Mouse (Mus musculus) midbrain, embryonic 13.5 days (tissue): ENCODE results near the gene 5330417C22Rik. TPM values are rescaled to one million over a fixed set of nuclear protein-coding genes. Genes with fewer than 3 reads are reported as not detected.
"Not testable (repeated sequence)": the region's sequence is repeated elsewhere in the genome, so short reads cannot be mapped to it uniquely, and the experiment has no call there.

Experiments
- ATAC-seq: fragments of 200-750 bp; cut with Nextera tagmentation; 2 replicates; pipeline ENCODE4 v1.8.0; 2017; ENCODE audit warnings: mild to moderate bottlenecking, moderate TSS enrichment, moderate library complexity
- H3K27ac ChIP-seq: fragments of 300-500 bp; sonication (generic); 2 replicates; pipeline ENCODE4 v1.5.1; 2015; ENCODE audit warnings: inconsistent platforms, mild to moderate bottlenecking, moderate library complexity
- H3K27me3 ChIP-seq: fragments of 300-500 bp; sonication (generic); 2 replicates; pipeline ENCODE4 v1.6.1; 2015; ENCODE audit warnings: mild to moderate bottlenecking, inconsistent platforms
- H3K36me3 ChIP-seq: fragments of 300-500 bp; sonication (generic); 2 replicates; pipeline ENCODE4 v1.6.1; 2015; ENCODE audit warnings: mild to moderate bottlenecking, inconsistent platforms
- H3K4me1 ChIP-seq: fragments of 300-500 bp; sonication (generic); replicated peaks from 2 replicates; pipeline ENCODE4 v1.6.1; 2015; ENCODE audit warnings: inconsistent platforms
- H3K4me2 ChIP-seq: fragments of 300-500 bp; sonication (generic); replicated peaks from 2 replicates; pipeline ENCODE4 v1.6.1; 2015; ENCODE audit warnings: moderate library complexity, mild to moderate bottlenecking, inconsistent platforms
- H3K4me3 ChIP-seq: fragments of 300-500 bp; sonication (generic); replicated peaks from 2 replicates; pipeline ENCODE4 v1.5.1; 2015; ENCODE audit warnings: mild to moderate bottlenecking, inconsistent platforms
- H3K9ac ChIP-seq: fragments of 300-500 bp; sonication (generic); replicated peaks from 2 replicates; pipeline ENCODE4 v1.6.1; 2015; ENCODE audit warnings: mild to moderate bottlenecking, inconsistent platforms
- H3K9me3 ChIP-seq: fragments of 300-500 bp; sonication (generic); 2 replicates; pipeline ENCODE4 v1.6.1; 2016; ENCODE audit warnings: mild to moderate bottlenecking, inconsistent platforms
- WGBS: fragments of 180-500 bp; shearing (Covaris S2); methylation state at CpG from one replicate; pipeline ENCODE4 v1.1.7; 2015; 5-methylcytosine and 5-hydroxymethylcytosine counted together
- polyA plus RNA-seq: library from polyadenylated mRNA; unstranded; fragments of >200 nt; fragmentation: Nextera tagmentation; extraction: Ambion mirVana; gene quantifications from 2 replicates; pipeline ENCODE4 v1.2.1, GENCODE M21; 2015

Gene 5330417C22Rik
- polyA plus RNA-seq, 1 experiment from 2014 or later, result 7.5 TPM

DNA sequence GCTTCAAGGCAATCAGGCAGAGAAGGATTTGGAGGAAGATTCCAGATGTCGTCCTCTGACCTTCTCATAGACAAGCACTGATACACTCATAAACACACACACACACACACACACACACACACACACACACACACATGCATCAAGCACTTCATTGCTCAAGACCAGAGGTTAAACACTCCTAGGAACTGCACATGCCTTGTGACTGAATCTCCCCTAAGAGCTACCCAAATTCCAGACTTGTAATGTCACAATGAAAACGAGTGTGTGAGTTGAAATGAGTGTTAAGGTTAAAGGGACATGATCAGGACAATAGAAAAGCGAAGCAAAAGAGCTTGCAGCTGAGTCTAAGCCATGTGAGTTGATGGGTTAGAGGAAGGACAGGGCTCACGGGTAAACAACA lies 18.1 kb downstream of the 5330417C22Rik start:
- H3K9ac ChIP-seq, result no peak overlapping the region
- WGBS, result 58% methylated on average over 4 of the region's 4 CpGs
- H3K4me1 ChIP-seq, result no peaks in the 10 kb centered on the region
- H3K4me2 ChIP-seq, result no peak overlapping the region
- no peak for ATAC-seq
- no peak overlapping the region for H3K4me3 ChIP-seq
- no peaks in the 10 kb centered on the region for H3K27me3 ChIP-seq
- H3K36me3 ChIP-seq, result no peaks in the 10 kb centered on the region
- H3K27ac ChIP-seq, result no peak overlapping the region
- no peaks in the 10 kb centered on the region for H3K9me3 ChIP-seq

- Histone ChIP-seq H3K9ac (no peak overlapping the region), H3K36me3 (no peaks in the 10 kb centered on the region), H3K9me3 (no peaks in the 10 kb centered on the region), H3K4me2 (no peak overlapping the region), H3K4me1 (peaks cover 13% of the 10 kb centered on the region; the same call in 1 of the 2 replicates), H3K27ac (no peak overlapping the region), H3K4me3 (no peak overlapping the region), H3K27me3 (no peaks in the 10 kb centered on the region)
- WGBS, result 47% methylated on average over 3 of the region's 3 CpGs
- ATAC-seq, result no peak
Measured at GRCm38 (mm10) chr3:108513465-108513864, 22.9 kb downstream of the 5330417C22Rik start.

DNA sequence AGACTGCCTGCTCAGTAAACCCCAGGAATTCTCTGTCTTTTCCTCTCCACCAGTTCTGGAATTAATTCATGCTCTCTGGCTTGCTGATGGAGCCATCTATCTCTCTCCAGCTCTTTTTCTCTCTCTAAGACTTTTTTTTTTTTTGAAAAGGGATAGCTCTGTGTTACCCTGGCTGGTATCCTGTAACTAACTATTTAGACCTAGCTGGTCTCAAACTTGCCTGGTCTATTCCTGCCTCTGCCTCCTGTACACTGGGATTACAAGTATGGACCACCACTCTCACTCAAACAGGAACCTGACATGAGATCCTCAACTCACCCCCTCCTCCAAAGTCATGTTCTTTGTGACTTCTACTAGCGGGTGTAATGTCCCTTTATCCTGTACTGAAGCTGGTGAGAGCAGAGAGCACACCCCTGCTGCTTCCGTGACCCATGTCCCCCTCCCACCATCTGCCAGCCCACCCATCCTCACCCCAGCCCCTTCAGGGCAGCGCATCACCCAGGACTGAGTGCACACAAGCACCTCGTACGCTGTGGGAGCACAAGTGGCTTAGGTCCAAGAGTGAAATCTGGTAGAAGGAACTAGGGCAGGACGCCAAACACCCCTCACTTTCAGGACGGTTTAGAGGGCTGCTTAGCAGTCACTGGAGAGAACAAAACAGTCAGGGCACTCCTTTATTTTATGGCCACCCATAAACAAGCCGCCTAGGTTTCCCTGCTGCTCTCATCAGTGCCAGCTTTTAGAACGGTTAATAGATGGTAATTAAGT lies 25.4 kb downstream of the 5330417C22Rik start:
- Histone ChIP-seq H3K4me2 (no peak overlapping the region), H3K9me3 (no peaks in the 10 kb centered on the region), H3K4me3 (no peak overlapping the region), H3K36me3 (no peaks in the 10 kb centered on the region), H3K9ac (no peak overlapping the region), H3K27me3 (no peaks in the 10 kb centered on the region), H3K27ac (0 out of 2 replicates have a peak overlapping the region, but pooled peaks have one; percentile 10), H3K4me1 (peaks cover 16% of the 10 kb centered on the region; the same call in 1 of the 2 replicates)
- WGBS, result 11% methylated on average over 9 of the region's 9 CpGs
- ATAC-seq, result peak; percentile 72

DNA sequence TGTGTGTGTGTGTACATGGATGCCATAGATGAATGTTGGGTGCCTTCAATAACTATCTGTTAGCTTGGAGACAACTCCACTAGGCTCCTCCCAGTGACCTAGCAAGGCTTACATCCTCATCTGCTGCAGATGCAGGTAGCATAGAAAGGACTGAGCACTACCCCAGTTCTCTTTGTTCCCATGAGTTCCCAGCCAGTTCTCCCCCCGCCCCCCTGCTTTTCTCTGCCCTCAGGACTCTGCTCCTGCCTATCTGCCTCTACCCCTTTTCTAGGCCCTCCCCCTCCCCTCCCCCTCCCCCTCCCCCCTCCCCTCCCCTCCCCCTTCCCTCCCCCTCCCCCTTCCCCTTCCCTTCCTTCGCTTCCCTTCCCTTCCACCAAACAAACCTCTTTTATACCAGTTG lies 26.2 kb downstream of the 5330417C22Rik start:
- Histone ChIP-seq H3K4me3 (no peak overlapping the region), H3K4me2 (no peak overlapping the region), H3K9me3 (no peaks in the 10 kb centered on the region), H3K9ac (no peak overlapping the region), H3K4me1 (peaks cover 16% of the 10 kb centered on the region; the same call in 1 of the 2 replicates), H3K36me3 (no peaks in the 10 kb centered on the region), H3K27me3 (no peaks in the 10 kb centered on the region), H3K27ac (no peak overlapping the region)
- no peak; the same call in 1 of the 2 replicates for ATAC-seq
- 71% methylated on average over 1 of the region's 2 CpGs for WGBS

- no peaks in the 10 kb centered on the region for H3K9me3 ChIP-seq
- WGBS, result 79% methylated on average over 4 of the region's 4 CpGs
Measured at GRCm38 (mm10) chr3:108508745-108509474, 27.4 kb downstream of the 5330417C22Rik start.

GRCm38 (mm10) chr3:108503908-108504307 lies 32.4 kb downstream of the 5330417C22Rik start:
- H3K4me1 ChIP-seq, result 0 out of 2 replicates have a peak, but pooled peaks cover 3% of the 10 kb centered on the region
- H3K4me2 ChIP-seq, result no peak overlapping the region
- no peak overlapping the region for H3K4me3 ChIP-seq
- WGBS, result 91% methylated on average over 4 of the region's 4 CpGs
- no peaks in the 10 kb centered on the region for H3K36me3 ChIP-seq
- H3K9ac ChIP-seq, result no peak overlapping the region
- no peaks in the 10 kb centered on the region for H3K9me3 ChIP-seq
- H3K27me3 ChIP-seq, result no peaks in the 10 kb centered on the region
- H3K27ac ChIP-seq, result no peak overlapping the region
- no peak for ATAC-seq

More at GRCm38 (mm10) chr3:108508745-108509474, 27.4 kb downstream of the 5330417C22Rik start:
- no peak overlapping the region for H3K27ac ChIP-seq
- no peaks in the 10 kb centered on the region for H3K27me3 ChIP-seq
- H3K4me1 ChIP-seq, result peaks cover 16% of the 10 kb centered on the region; the same call in 1 of the 2 replicates
- no peak for ATAC-seq
- no peak overlapping the region for H3K4me3 ChIP-seq
- no peak overlapping the region for H3K9ac ChIP-seq
- H3K4me2 ChIP-seq, result no peak overlapping the region
- H3K36me3 ChIP-seq, result no peaks in the 10 kb centered on the region

DNA sequence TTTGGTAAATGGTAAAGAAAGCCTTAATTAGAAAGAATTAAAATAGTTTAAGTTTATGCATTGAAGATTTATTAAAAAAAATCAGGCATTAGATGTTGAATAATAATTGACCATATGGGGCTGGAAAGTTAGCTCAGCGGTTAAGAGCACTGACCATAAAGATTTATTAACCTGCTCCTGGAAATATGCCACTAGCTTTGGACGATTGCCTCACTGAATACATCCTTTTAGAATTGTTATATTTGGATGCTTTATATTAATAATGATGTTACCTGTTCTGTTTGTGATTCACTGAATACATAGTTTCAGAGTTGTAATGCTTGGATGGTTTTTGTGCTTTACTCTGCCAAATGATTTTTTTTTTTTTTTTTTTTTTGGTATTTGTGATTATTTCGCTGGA lies 34.9 kb downstream of the 5330417C22Rik start:
- not testable (repeated sequence) for H3K4me2 ChIP-seq, H3K4me3 ChIP-seq, H3K9ac ChIP-seq, H3K4me1 ChIP-seq, H3K27me3 ChIP-seq, ATAC-seq, H3K9me3 ChIP-seq, H3K27ac ChIP-seq, H3K36me3 ChIP-seq
- whole genome bisulfite sequencing, result 90% methylated on average over 3 of the region's 3 CpGs

DNA sequence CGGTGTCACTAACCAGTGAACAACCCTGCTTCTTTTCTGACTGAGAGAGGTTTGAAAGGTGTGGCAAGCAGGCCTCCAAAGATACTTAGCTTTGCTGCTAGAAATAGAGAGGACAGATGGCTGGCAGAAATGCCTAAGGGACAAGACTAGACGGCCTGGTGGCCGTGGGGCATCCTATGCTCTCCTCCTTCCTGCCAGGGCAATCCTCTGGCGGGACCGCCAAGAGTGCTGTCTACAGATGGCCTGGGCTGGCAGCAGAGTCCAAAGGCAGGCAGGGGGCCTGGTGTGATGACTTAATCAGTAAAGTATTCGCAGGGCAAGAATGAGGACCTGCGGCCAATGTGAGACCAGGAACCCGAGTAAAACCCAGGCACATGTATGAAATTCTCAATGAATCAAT lies 36.5 kb downstream of the 5330417C22Rik start:
- 59% methylated on average over 8 of the region's 8 CpGs for WGBS

GRCm38 (mm10) chr3:108497602-108498001 lies 38.7 kb downstream of the 5330417C22Rik start:
- Histone ChIP-seq H3K27me3 (no peaks in the 10 kb centered on the region), H3K4me3 (no peak overlapping the region), H3K27ac (no peak overlapping the region), H3K4me1 (peaks cover 11% of the 10 kb centered on the region), H3K36me3 (no peaks in the 10 kb centered on the region), H3K9ac (no peak overlapping the region), H3K4me2 (no peak overlapping the region), H3K9me3 (no peaks in the 10 kb centered on the region)
- ATAC-seq, result no peak
- 39% methylated on average over 9 of the region's 9 CpGs for WGBS

More for the DNA sequence above, 36.5 kb downstream of the 5330417C22Rik start:
- no peaks in the 10 kb centered on the region for H3K36me3 ChIP-seq
- no peaks in the 10 kb centered on the region for H3K9me3 ChIP-seq
- H3K4me3 ChIP-seq, result no peak overlapping the region
- peaks cover 11% of the 10 kb centered on the region for H3K4me1 ChIP-seq
- no peak overlapping the region for H3K27ac ChIP-seq
- no peak overlapping the region for H3K4me2 ChIP-seq
- H3K27me3 ChIP-seq, result no peaks in the 10 kb centered on the region
- H3K9ac ChIP-seq, result no peak overlapping the region
- ATAC-seq, result no peak

- H3K4me3 ChIP-seq, result no peak overlapping the region
- H3K9ac ChIP-seq, result no peak overlapping the region
- H3K36me3 ChIP-seq, result no peaks in the 10 kb centered on the region
- no peaks in the 10 kb centered on the region for H3K27me3 ChIP-seq
- H3K9me3 ChIP-seq, result no peaks in the 10 kb centered on the region
- no peak overlapping the region for H3K4me2 ChIP-seq
- no peak for ATAC-seq
- H3K4me1 ChIP-seq, result peaks cover 11% of the 10 kb centered on the region
- WGBS, result 33% methylated on average over 4 of the region's 4 CpGs
- no peak overlapping the region for H3K27ac ChIP-seq
Measured at GRCm38 (mm10) chr3:108495486-108495885, 40.9 kb downstream of the 5330417C22Rik start.

DNA sequence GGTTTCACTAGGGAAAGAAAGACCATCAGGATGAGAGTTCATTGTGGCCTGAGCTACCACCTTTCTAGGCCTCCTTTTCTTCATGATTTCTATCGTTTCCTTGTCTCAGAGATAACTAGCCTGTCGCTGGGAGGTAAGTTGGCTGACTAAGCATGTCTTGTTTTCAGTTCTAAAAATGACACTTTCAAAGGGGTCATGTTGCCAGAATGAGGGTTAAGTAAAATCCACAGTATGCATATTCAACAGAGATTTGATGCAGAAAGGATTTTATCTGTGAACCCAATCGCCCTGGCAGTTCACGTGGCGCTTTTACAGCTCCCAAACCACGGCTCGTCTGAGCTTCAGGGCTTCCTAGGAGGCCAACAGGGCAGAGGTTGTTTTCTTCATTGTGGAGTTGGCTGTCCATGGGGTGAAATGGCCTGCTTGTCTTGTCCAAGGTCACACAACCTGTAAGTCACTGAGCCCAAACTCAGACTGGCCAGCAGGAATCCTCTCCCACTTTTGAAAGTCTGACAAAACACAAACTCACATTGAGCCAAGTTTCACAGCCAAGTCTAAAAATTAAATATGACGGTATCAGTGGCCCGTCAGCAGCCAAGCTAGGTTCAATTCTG lies 41.4 kb downstream of the 5330417C22Rik start:
- H3K4me2 ChIP-seq, result no peak overlapping the region
- no peaks in the 10 kb centered on the region for H3K9me3 ChIP-seq
- ATAC-seq, result no peak
- H3K9ac ChIP-seq, result no peak overlapping the region
- no peaks in the 10 kb centered on the region for H3K36me3 ChIP-seq
- no peaks in the 10 kb centered on the region for H3K27me3 ChIP-seq
- H3K4me1 ChIP-seq, result peaks cover 11% of the 10 kb centered on the region
- H3K4me3 ChIP-seq, result no peak overlapping the region
- WGBS, result 63% methylated on average over 9 of the region's 9 CpGs
- no peak overlapping the region for H3K27ac ChIP-seq

DNA sequence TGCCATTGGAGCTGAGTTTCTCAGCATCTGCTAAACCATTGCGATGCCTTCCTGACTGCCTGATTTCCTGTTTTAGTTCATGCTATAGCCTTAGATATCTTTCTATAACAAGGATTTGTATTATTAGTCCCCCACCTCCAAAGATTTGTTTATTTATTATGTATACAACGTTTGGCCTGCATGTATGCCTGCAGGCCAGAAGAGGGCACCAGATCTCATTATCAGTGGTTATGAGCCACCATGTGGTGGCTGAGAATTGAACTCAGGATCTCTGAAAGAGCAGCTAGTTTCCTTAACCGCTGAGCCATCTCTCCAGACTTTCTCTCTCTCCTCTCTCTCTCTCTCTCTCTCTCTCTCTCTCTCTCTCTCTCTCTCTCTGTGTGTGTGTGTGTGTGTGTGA lies 46.4 kb downstream of the 5330417C22Rik start:
- Histone ChIP-seq H3K9me3 (no peaks in the 10 kb centered on the region), H3K27me3 (no peaks in the 10 kb centered on the region), H3K4me2 (no peak overlapping the region), H3K4me3 (no peak overlapping the region), H3K27ac (no peak overlapping the region), H3K4me1 (no peaks in the 10 kb centered on the region; the same call in 1 of the 2 replicates), H3K36me3 (0 out of 2 replicates have a peak, but pooled peaks cover 3% of the 10 kb centered on the region), H3K9ac (no peak overlapping the region)
- no peak for ATAC-seq
- WGBS, result 44% methylated on average over 3 of the region's 3 CpGs
